Mouse (Mus musculus): ENCODE data around the gene Pgbd5. TPM values are rescaled to one million over a fixed set of nuclear protein-coding genes. Genes with fewer than 3 reads are reported as not detected.
A peak's percentile ranks its signal among the peaks of the same experiment; 100 is the strongest.

Gene Pgbd5
- polyA plus RNA-seq, 1 experiment from 2014 or later, result 6.1 TPM

GRCm38 (mm10) chr8:124418927-124419326, 20.5 kb downstream of the Pgbd5 start:
- no peak overlapping the region for H3K9ac ChIP-seq (ENCODE audit: low read length)
- H3K27me3 ChIP-seq (ENCODE audit: control insufficient read depth, insufficient read depth, low read length), result no peaks in the 10 kb centered on the region
- no peaks in the 10 kb centered on the region for H3K36me3 ChIP-seq (ENCODE audit: control insufficient read depth, insufficient read depth, low read length)
- no peak overlapping the region for H3K4me2 ChIP-seq (ENCODE audit: low read depth)
- H3K4me3 ChIP-seq (ENCODE audit: low read depth, low read length), result no peak overlapping the region
- no peak overlapping the region for H3K27ac ChIP-seq (ENCODE audit: low read depth, low read length)
- no peak for DNase-seq (ENCODE audit: low spot score)
- H3K4me1 ChIP-seq (ENCODE audit: control insufficient read depth, insufficient read depth, low read length), result no peaks in the 10 kb centered on the region; the same call in 1 of the 2 replicates
- no peak for ATAC-seq (ENCODE audit: insufficient read depth, low FRiP score, low TSS enrichment)
- 95% methylated on average over 5 of the region's 5 CpGs for WGBS
- no peaks in the 10 kb centered on the region for H3K9me3 ChIP-seq (ENCODE audit: control insufficient read depth, low read length)

- no peak overlapping the region for H3K27ac ChIP-seq (ENCODE audit: low read depth, low read length)
- WGBS, result 87% methylated on average over 6 of the region's 6 CpGs
- no peaks in the 10 kb centered on the region for H3K9me3 ChIP-seq (ENCODE audit: control insufficient read depth, low read length)
- H3K36me3 ChIP-seq (ENCODE audit: control insufficient read depth, insufficient read depth, low read length), result no peaks in the 10 kb centered on the region
- H3K27me3 ChIP-seq (ENCODE audit: control insufficient read depth, insufficient read depth, low read length), result no peaks in the 10 kb centered on the region
- no peak overlapping the region for H3K4me2 ChIP-seq (ENCODE audit: low read depth)
- no peak overlapping the region for H3K9ac ChIP-seq (ENCODE audit: low read length)
- H3K4me3 ChIP-seq (ENCODE audit: low read depth, low read length), result no peak overlapping the region
- ATAC-seq (ENCODE audit: insufficient read depth, low FRiP score, low TSS enrichment) (no peak), DNase-seq (ENCODE audit: low spot score) (no peak)
- no peaks in the 10 kb centered on the region; the same call in 1 of the 2 replicates for H3K4me1 ChIP-seq (ENCODE audit: control insufficient read depth, insufficient read depth, low read length)
These were observed 21.3 kb downstream of the Pgbd5 start for GRCm38 (mm10) chr8:124418185-124418584.

- Histone ChIP-seq H3K9me3 (ENCODE audit: control insufficient read depth, low read length) (no peaks in the 10 kb centered on the region), H3K27me3 (ENCODE audit: control insufficient read depth, insufficient read depth, low read length) (no peaks in the 10 kb centered on the region), H3K36me3 (ENCODE audit: control insufficient read depth, insufficient read depth, low read length) (no peaks in the 10 kb centered on the region), H3K4me2 (ENCODE audit: low read depth) (no peak overlapping the region), H3K4me3 (ENCODE audit: low read depth, low read length) (no peak overlapping the region), H3K4me1 (ENCODE audit: control insufficient read depth, insufficient read depth, low read length) (no peaks in the 10 kb centered on the region; the same call in 1 of the 2 replicates), H3K27ac (ENCODE audit: low read depth, low read length) (no peak overlapping the region), H3K9ac (ENCODE audit: low read length) (no peak overlapping the region)
- no peak for ATAC-seq (ENCODE audit: insufficient read depth, low FRiP score, low TSS enrichment)
- 82% methylated on average over 7 of the region's 7 CpGs for WGBS
- no peak for DNase-seq (ENCODE audit: low spot score)
These were observed 22.8 kb downstream of the Pgbd5 start for GRCm38 (mm10) chr8:124416646-124417045.

GRCm38 (mm10) chr8:124415789-124416188, 23.7 kb downstream of the Pgbd5 start:
- WGBS, result 83% methylated on average over 3 of the region's 3 CpGs
- H3K9ac ChIP-seq (ENCODE audit: low read length), result no peak overlapping the region

GRCm38 (mm10) chr8:124415002-124415401, 24.5 kb downstream of the Pgbd5 start:
- H3K4me1 ChIP-seq (ENCODE audit: control insufficient read depth, insufficient read depth, low read length), result no peaks in the 10 kb centered on the region
- no peak for ATAC-seq (ENCODE audit: insufficient read depth, low FRiP score, low TSS enrichment)
- no peak overlapping the region for H3K4me2 ChIP-seq (ENCODE audit: low read depth)
- H3K27me3 ChIP-seq (ENCODE audit: control insufficient read depth, insufficient read depth, low read length), result no peaks in the 10 kb centered on the region
- H3K36me3 ChIP-seq (ENCODE audit: control insufficient read depth, insufficient read depth, low read length), result no peaks in the 10 kb centered on the region
- WGBS, result 88% methylated on average over 8 of the region's 8 CpGs
- no peak overlapping the region for H3K4me3 ChIP-seq (ENCODE audit: low read depth, low read length)
- no peak for DNase-seq (ENCODE audit: low spot score)
- H3K27ac ChIP-seq (ENCODE audit: low read depth, low read length), result no peak overlapping the region
- no peak overlapping the region for H3K9ac ChIP-seq (ENCODE audit: low read length)
- H3K9me3 ChIP-seq (ENCODE audit: control insufficient read depth, low read length), result no peaks in the 10 kb centered on the region

More at GRCm38 (mm10) chr8:124415789-124416188, 23.7 kb downstream of the Pgbd5 start:
- no peaks in the 10 kb centered on the region for H3K36me3 ChIP-seq (ENCODE audit: control insufficient read depth, insufficient read depth, low read length)
- H3K4me3 ChIP-seq (ENCODE audit: low read depth, low read length), result no peak overlapping the region
- no peaks in the 10 kb centered on the region for H3K27me3 ChIP-seq (ENCODE audit: control insufficient read depth, insufficient read depth, low read length)
- DNase-seq (ENCODE audit: low spot score) (no peak), ATAC-seq (ENCODE audit: insufficient read depth, low FRiP score, low TSS enrichment) (no peak)
- H3K4me1 ChIP-seq (ENCODE audit: control insufficient read depth, insufficient read depth, low read length), result no peaks in the 10 kb centered on the region
- H3K27ac ChIP-seq (ENCODE audit: low read depth, low read length), result no peak overlapping the region
- no peak overlapping the region for H3K4me2 ChIP-seq (ENCODE audit: low read depth)
- no peaks in the 10 kb centered on the region for H3K9me3 ChIP-seq (ENCODE audit: control insufficient read depth, low read length)

GRCm38 (mm10) chr8:124413244-124413965, 26.1 kb downstream of the Pgbd5 start:
- ATAC-seq (ENCODE audit: insufficient read depth, low FRiP score, low TSS enrichment) (no peak), DNase-seq (ENCODE audit: low spot score) (no peak)
- no peaks in the 10 kb centered on the region for H3K9me3 ChIP-seq (ENCODE audit: control insufficient read depth, low read length)
- H3K4me2 ChIP-seq (ENCODE audit: low read depth), result no peak overlapping the region
- H3K9ac ChIP-seq (ENCODE audit: low read length), result no peak overlapping the region
- 86% methylated on average over 11 of the region's 11 CpGs for WGBS
- H3K4me1 ChIP-seq (ENCODE audit: control insufficient read depth, insufficient read depth, low read length), result no peaks in the 10 kb centered on the region
- H3K27me3 ChIP-seq (ENCODE audit: control insufficient read depth, insufficient read depth, low read length), result no peaks in the 10 kb centered on the region
- H3K4me3 ChIP-seq (ENCODE audit: low read depth, low read length), result no peak overlapping the region
- H3K27ac ChIP-seq (ENCODE audit: low read depth, low read length), result no peak overlapping the region
- no peaks in the 10 kb centered on the region for H3K36me3 ChIP-seq (ENCODE audit: control insufficient read depth, insufficient read depth, low read length)

- no peak overlapping the region for H3K4me3 ChIP-seq (ENCODE audit: low read depth, low read length)
- no peak overlapping the region for H3K27ac ChIP-seq (ENCODE audit: low read depth, low read length)
- 79% methylated on average over 19 of the region's 19 CpGs for WGBS
- no peak overlapping the region for H3K4me2 ChIP-seq (ENCODE audit: low read depth)
- no peak for DNase-seq (ENCODE audit: low spot score)
- no peak for ATAC-seq (ENCODE audit: insufficient read depth, low FRiP score, low TSS enrichment)
- H3K36me3 ChIP-seq (ENCODE audit: control insufficient read depth, insufficient read depth, low read length), result no peaks in the 10 kb centered on the region
- no peaks in the 10 kb centered on the region for H3K4me1 ChIP-seq (ENCODE audit: control insufficient read depth, insufficient read depth, low read length)
- H3K9me3 ChIP-seq (ENCODE audit: control insufficient read depth, low read length), result no peaks in the 10 kb centered on the region; the same call in 1 of the 2 replicates
- no peak overlapping the region for H3K9ac ChIP-seq (ENCODE audit: low read length)
- H3K27me3 ChIP-seq (ENCODE audit: control insufficient read depth, insufficient read depth, low read length), result no peaks in the 10 kb centered on the region
These were observed 26.8 kb downstream of the Pgbd5 start for GRCm38 (mm10) chr8:124412496-124413243.

- DNase-seq (ENCODE audit: low spot score) (peak; percentile 20), ATAC-seq (ENCODE audit: insufficient read depth, low FRiP score, low TSS enrichment) (no peak)
- H3K27me3 ChIP-seq (ENCODE audit: control insufficient read depth, insufficient read depth, low read length), result no peaks in the 10 kb centered on the region
- 64% methylated on average over 11 of the region's 12 CpGs for WGBS
- H3K4me2 ChIP-seq (ENCODE audit: low read depth), result no peak overlapping the region
- no peaks in the 10 kb centered on the region; the same call in 1 of the 2 replicates for H3K9me3 ChIP-seq (ENCODE audit: control insufficient read depth, low read length)
- no peak overlapping the region for H3K27ac ChIP-seq (ENCODE audit: low read depth, low read length)
- peaks cover 5% of the 10 kb centered on the region; the same call in 1 of the 2 replicates for H3K4me1 ChIP-seq (ENCODE audit: control insufficient read depth, insufficient read depth, low read length)
- no peak overlapping the region for H3K4me3 ChIP-seq (ENCODE audit: low read depth, low read length)
- H3K9ac ChIP-seq (ENCODE audit: low read length), result no peak overlapping the region
- no peaks in the 10 kb centered on the region for H3K36me3 ChIP-seq (ENCODE audit: control insufficient read depth, insufficient read depth, low read length)
These were observed 34.8 kb downstream of the Pgbd5 start for GRCm38 (mm10) chr8:124404471-124405260.

All from neural tube, embryonic 11.5 days (tissue).